Mouse (Mus musculus) kidney, adult 2 months (tissue): ENCODE data around the gene Ttc7b.

Experiments
- CTCF ChIP-seq: fragments of 200-500 bp; conservative IDR thresholded peaks from 2 replicates; pipeline ENCODE4 v1.5.1; 2011; ENCODE audit warnings: low read depth, mild to moderate bottlenecking, control low read depth, low read length, moderate library complexity, mixed read lengths; ENCODE audit not compliant: insufficient read depth, insufficient read length
- POLR2A ChIP-seq: fragments of 200-500 bp; IDR thresholded peaks from one replicate; pipeline ENCODE4 v1.6.1; 2011; ENCODE audit warnings: low read depth, low read length, control low read depth

DNA sequence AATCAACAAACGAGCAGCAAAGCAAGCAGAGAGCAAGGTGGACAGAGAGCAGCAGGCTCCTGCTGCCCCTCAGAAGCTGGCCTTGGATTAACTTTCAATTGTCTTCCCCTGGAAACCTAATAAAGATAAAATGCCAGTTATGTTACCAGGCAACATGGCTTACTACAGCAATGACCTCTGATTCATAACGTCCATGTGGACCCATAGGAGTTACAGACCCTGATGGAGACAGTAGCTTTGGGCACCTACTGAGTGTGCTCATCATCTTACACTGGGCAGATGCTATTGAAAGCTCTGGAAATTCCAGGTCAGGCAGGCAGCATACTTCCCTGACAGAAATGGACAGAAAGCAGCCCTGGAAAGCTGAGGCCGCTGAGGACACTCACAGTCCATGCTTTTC, 80.7 kb downstream of the Ttc7b start:
- TF ChIP-seq POLR2A (no peak), CTCF (no peak)
